8 mouse cellular contexts compared by ENCODE assay signal in genomic region chr2:7270051-7270450, GRCm38 (mm10).
DNase-seq lines count a peak whose midpoint lies in the region; ATAC-seq and TF ChIP-seq lines count a peak whose summit lies in the region.
"Had no signal": no experiment of that assay in that cellular context is flagged by ENCODE, and none has a peak within 500 bp of the region (broad histone marks: within the 10 kb centered on the region; RNA-seq: fewer than 3 reads in every experiment).

No protein-coding gene starts in this region.

- ATAC-seq in forebrain, postnatal 0 days, result no peak

- TF ChIP-seq CTCF in forebrain, postnatal 0 days (IDR thresholded peaks at IDR 0.05; ENCODE audit: low read depth), result no peak

- whole genome bisulfite sequencing in forebrain, postnatal 0 days, result 77% methylated on average over 7 of the region's 7 CpGs

- DNase-seq in Muller cell, postnatal 12 days (ENCODE audit: inconsistent ontology term), result peak; percentile 66
- DNase-seq in gastrocnemius, postnatal 10 days, result peak; percentile 7
- DNase-seq in left cerebral cortex, adult 9 months (ENCODE audit: low spot score in 2 of 2), result peak; percentile 84 to 93
- DNase-seq in right cerebral cortex, postnatal 4 days, result peak; percentile 37
- DNase-seq in adrenal gland, postnatal 14 days, result no peak
- no peak for DNase-seq in adrenal gland, postnatal 25 days
- no peak for DNase-seq in forebrain, postnatal 0 days

- H3K9ac ChIP-seq in forebrain, postnatal 0 days, result no peak overlapping the region
- H3K9ac ChIP-seq: limb, embryonic 15.5 days had no signal

- no peak overlapping the region for H3K27ac ChIP-seq in forebrain, postnatal 0 days (ENCODE audit: low read depth, low read length)
- H3K27ac ChIP-seq: limb, embryonic 15.5 days had no signal

- H3K4me2 ChIP-seq in forebrain, postnatal 0 days (ENCODE audit: low read depth), result no peak overlapping the region
- H3K4me2 ChIP-seq: limb, embryonic 15.5 days had no signal

- no peak overlapping the region for H3K4me3 ChIP-seq in forebrain, postnatal 0 days (ENCODE audit: low read depth, low read length)
- H3K4me3 ChIP-seq: limb, embryonic 15.5 days had no signal

- no peaks in the 10 kb centered on the region for H3K4me1 ChIP-seq in forebrain, postnatal 0 days (ENCODE audit: insufficient read depth)
- H3K4me1 ChIP-seq: limb, embryonic 15.5 days had no signal

- no peaks in the 10 kb centered on the region for H3K9me3 ChIP-seq in forebrain, postnatal 0 days (ENCODE audit: low read length)
- H3K9me3 ChIP-seq: limb, embryonic 15.5 days had no signal

- no peaks in the 10 kb centered on the region for H3K27me3 ChIP-seq in forebrain, postnatal 0 days (ENCODE audit: insufficient read depth, low read length)
- H3K27me3 ChIP-seq: limb, embryonic 15.5 days had no signal

- H3K36me3 ChIP-seq in forebrain, postnatal 0 days (ENCODE audit: insufficient read depth), result no peaks in the 10 kb centered on the region
- H3K36me3 ChIP-seq: limb, embryonic 15.5 days had no signal

Comparison
In these comparisons a context has a peak if more than half of its experiments do, and no peak if none do; other contexts are left out.
1. DNase-seq: peak in Muller cell, postnatal 12 days (single experiment), gastrocnemius, postnatal 10 days (single experiment), left cerebral cortex, adult 9 months (2 of 2) and right cerebral cortex, postnatal 4 days (single experiment); none in adrenal gland, postnatal 14 days (single experiment), adrenal gland, postnatal 25 days (single experiment) and forebrain, postnatal 0 days (single experiment).